Mouse (Mus musculus) skeletal muscle tissue, adult 2 months (tissue): Measurements from ENCODE around the gene Kdm5b.

Experiments used
- DNase-seq: peaks from one replicate; pipeline ENCODE4 v3.0.0-alpha.2; 2012; ENCODE audit warnings: low read depth, low spot score

Kdm5b gene

GRCm38 (mm10) chr1:134583560-134583959, 23.6 kb downstream of the Kdm5b start:
- DNase-seq = no peak

- DNase-seq = no peak
These were observed 29.7 kb downstream of the Kdm5b start for GRCm38 (mm10) chr1:134589676-134590075.

GRCm38 (mm10) chr1:134591773-134592172, 31.8 kb downstream of the Kdm5b start:
- DNase-seq = no peak

GRCm38 (mm10) chr1:134597339-134598054, 37.5 kb downstream of the Kdm5b start:
- no peak for DNase-seq

- no peak for DNase-seq
These were observed 44.1 kb downstream of the Kdm5b start for GRCm38 (mm10) chr1:134604086-134604485.

GRCm38 (mm10) chr1:134605670-134606069, 45.7 kb downstream of the Kdm5b start:
- no peak for DNase-seq

- DNase-seq = no peak
These were observed 46.4 kb downstream of the Kdm5b start for GRCm38 (mm10) chr1:134606381-134606780.

GRCm38 (mm10) chr1:134607279-134607678, 47.3 kb downstream of the Kdm5b start:
- no peak for DNase-seq

GRCm38 (mm10) chr1:134609172-134609571, 49.2 kb downstream of the Kdm5b start:
- DNase-seq = no peak

GRCm38 (mm10) chr1:134614554-134614953, 54.6 kb downstream of the Kdm5b start:
- DNase-seq = no peak

GRCm38 (mm10) chr1:134614988-134615387, 55.0 kb downstream of the Kdm5b start:
- no peak for DNase-seq

- no peak for DNase-seq
These were observed 57.7 kb downstream of the Kdm5b start for GRCm38 (mm10) chr1:134617656-134618055.

GRCm38 (mm10) chr1:134625325-134625724, 65.4 kb downstream of the Kdm5b start:
- DNase-seq = no peak

GRCm38 (mm10) chr1:134629455-134629854, 69.5 kb downstream of the Kdm5b start:
- DNase-seq = no peak

GRCm38 (mm10) chr1:134634296-134634695, 74.3 kb downstream of the Kdm5b start:
- DNase-seq = no peak

GRCm38 (mm10) chr1:134636245-134636644, 76.3 kb downstream of the Kdm5b start:
- no peak for DNase-seq

GRCm38 (mm10) chr1:134636684-134637083, 76.7 kb downstream of the Kdm5b start:
- DNase-seq = no peak

GRCm38 (mm10) chr1:134638041-134638440, 78.1 kb downstream of the Kdm5b start:
- no peak for DNase-seq

GRCm38 (mm10) chr1:134638522-134638921, 78.6 kb downstream of the Kdm5b start:
- DNase-seq = no peak

- no peak for DNase-seq
These were observed 79.5 kb downstream of the Kdm5b start for GRCm38 (mm10) chr1:134639460-134639859.

- no peak for DNase-seq
These were observed 81.5 kb downstream of the Kdm5b start for GRCm38 (mm10) chr1:134641507-134641906.

GRCm38 (mm10) chr1:134643702-134644101, 83.7 kb downstream of the Kdm5b start:
- DNase-seq = no peak

- no peak for DNase-seq
These were observed 85.6 kb downstream of the Kdm5b start for GRCm38 (mm10) chr1:134645408-134646200.
